Mouse (Mus musculus): ENCODE measurements around the gene 1700025G04Rik.
A peak's percentile ranks its signal among the peaks of the same experiment; 100 is the strongest.

The 1700025G04Rik gene

GRCm38 (mm10) chr1:152090018-152090553, at the start of gene 1700025G04Rik:
1700025G04Rik (minus strand) TSS chr1:152090125.
- DNase-seq (ENCODE audit: low read depth, low spot score): peak; percentile 80

GRCm38 (mm10) chr1:152139496-152139895, 49.6 kb upstream of the 1700025G04Rik start:
- DNase-seq (ENCODE audit: low read depth, low spot score): no peak

DNA sequence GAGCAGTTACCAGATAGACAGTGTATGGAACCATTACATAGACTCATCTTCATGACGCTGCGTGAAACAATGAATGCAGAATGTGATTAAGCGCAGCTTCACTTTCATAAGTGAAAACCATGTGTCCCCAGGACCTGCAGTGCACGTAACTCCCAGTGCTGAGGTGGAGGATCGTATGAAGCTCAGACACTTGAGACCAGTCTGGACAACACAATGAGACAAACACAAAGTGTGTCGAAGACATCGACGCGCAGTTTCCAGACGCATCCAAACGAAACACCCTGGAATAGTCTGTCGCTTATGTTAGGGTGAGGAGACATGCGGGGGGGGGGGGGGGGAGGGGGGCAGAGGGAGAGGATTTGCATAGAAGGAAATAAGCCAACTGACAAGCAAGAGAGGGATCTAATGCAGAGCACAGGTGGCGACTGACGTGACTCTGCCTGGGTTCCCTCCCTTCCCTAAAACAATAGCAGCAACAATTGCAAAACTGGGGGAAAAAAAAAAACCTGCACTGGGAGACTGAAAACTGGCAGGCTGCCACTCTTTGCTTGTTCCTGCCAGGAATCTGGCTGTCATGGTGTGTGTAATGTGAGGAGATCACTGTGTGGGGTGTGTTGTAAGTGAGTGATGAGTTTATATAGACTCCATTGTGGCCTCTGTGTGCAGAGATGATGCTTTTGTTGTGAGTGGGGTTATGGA, 40.3 kb upstream of the 1700025G04Rik start:
- DNase-seq (ENCODE audit: low read depth, low spot score): no peak

DNA sequence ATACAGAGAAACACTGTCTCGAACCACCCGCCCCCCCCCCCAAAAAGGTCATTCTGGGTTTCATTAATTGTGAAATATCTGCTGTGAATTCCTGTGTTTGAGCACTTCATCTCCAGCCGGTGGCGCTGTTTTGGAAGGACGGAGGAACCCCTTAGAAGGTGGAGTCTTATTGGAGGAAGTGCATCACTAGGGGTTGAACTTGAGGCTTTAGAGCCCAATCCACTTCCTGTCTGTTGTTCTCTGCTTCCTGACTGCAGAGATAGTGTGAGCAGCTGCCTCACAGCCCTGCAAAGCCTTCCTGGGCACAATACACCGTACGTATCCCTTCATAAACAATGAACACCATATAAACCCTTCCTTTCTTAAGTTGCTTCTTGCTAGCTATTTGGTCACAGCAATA, 35.5 kb upstream of the 1700025G04Rik start:
- no peak for DNase-seq (ENCODE audit: low read depth, low spot score)

DNA sequence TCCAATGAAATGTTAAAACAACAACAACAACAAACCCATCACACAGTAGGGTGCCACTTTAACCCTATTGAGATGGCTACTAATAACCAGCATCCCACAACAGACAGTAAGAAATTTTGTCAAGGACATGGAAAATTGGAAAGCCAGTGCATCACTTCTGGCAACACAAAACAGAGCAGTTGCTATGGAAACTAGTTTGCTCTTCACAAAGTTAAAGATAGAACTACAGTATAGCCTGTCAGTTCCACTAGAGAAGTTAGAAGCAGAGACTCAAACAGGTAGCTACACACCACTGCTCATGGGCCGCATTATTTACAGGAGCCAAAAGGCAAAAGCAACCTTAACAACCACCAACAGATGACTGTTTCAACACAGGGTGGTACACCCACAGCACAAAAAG, 20.2 kb upstream of the 1700025G04Rik start:
- DNase-seq (ENCODE audit: low read depth, low spot score): no peak

DNA sequence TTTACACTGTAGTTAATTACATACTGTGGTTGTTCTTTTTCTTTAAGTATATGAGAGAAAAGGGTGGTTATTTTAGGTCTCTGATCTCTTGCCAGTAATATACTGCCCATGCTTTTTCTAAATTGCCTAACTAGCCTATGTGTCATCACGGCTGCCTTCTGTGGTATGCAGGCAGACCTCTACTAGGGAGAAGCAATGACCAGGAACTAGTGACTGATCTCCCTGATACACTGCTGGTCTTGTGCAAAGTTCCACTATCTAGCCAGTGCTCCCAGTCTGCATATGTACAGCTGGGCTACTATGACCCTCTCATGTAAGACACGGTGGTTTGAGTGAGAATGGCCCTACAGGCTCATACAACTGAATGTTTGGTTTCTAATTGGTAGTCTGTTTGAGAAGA, 16.2 kb upstream of the 1700025G04Rik start:
- DNase-seq (ENCODE audit: low read depth, low spot score): no peak

GRCm38 (mm10) chr1:152105246-152105645, 15.3 kb upstream of the 1700025G04Rik start:
- no peak for DNase-seq (ENCODE audit: low read depth, low spot score)

GRCm38 (mm10) chr1:152101746-152102145, 11.8 kb upstream of the 1700025G04Rik start:
- no peak for DNase-seq (ENCODE audit: low read depth, low spot score)

DNA sequence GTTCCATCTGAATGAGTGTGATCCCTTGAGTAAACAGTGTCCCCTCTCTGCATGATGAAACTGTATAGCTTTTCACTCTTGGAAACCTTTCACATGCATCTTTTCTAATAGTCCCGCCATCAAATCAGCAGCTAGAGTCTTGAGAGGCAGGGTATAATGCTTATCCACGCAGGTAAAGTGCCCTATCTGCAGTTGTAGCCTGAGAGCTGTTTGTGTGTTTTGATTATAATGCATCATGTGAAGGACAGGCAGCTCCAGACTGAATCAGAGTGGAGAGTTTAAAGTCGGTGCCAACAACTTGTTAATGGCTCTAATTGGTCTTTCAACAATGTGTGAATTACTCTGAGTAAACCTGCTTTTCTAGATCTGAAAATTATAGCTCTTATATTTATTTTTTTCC, 6.1 kb upstream of the 1700025G04Rik start:
- no peak for DNase-seq (ENCODE audit: low read depth, low spot score)

DNA sequence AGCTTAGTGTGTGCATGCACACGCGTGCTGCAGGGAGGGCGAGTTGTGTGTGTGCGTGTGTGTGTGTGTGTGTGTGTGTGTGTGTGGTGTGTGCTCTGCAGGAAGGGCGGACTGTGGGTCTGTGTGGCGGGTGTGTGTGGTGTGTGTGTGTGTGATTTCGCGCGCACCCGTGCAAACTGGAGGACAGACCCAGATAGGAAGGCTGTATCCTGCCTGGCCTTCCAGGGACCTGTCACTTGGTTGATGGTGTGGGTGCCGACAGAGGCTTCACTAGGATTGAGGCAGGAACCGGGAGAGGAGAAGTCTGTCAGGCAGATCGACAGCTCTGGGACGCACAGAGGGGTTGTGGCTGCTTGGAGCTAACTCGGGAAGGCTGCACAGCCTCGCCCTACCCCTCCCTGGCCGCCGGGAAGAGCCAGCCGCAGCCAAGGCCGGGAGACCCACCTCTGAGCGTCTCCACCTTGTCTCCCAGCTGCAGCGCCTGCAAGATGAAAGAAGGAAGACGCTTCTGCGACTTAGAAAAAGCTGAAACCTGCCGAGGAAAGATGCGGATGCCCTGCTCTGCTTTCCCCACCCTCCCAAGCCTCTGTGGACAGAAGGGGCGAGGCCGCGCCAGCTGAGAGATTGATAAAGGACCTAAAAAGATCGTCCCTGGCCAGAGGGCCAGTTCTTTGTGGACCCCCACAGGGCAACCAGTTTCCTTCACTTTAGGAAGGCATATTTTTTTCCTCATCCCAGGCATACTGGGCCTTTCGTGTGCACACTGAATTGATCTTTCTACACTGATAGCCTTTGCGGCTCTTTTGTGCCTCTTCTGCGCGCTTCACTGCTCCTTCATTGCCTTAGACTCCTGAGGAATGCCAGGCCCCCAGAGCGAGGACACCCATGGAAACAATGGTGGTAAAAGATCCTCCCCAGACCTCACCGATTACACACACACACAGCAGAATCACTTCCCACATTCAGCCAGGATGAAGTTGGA, 930 bp upstream of the 1700025G04Rik start:
- DNase-seq (ENCODE audit: low read depth, low spot score): no peak

GRCm38 (mm10) chr1:152089526-152089925, 399 bp downstream of the 1700025G04Rik start:
- no peak for DNase-seq (ENCODE audit: low read depth, low spot score)

DNA sequence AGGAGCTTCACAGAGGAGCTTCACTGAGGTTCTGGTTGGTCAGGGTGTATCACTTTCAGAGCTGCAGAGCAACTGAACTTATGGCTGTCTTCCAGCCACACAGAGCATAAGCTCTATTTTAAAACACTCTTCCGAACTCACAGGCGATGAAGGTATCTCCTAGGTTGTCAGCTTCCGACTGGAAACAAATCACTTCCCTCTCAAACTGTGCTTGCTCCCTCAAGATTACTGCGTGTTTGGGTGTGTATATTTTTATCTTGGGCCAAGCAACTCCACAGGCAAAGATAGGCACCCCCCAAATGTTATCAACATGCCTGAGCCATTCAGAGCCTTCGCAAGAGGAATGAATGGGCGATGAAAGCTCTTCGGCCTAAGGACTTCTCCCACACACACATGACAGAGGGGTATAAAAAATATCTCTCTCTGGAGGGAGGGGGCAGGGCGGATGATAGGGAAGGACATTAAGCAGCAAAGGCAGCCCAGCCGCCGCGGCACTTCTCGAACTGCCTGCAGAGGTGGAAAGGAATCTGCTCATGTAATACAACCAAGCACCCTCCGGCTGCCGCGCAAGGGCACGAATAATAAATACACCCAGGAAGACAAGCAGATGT, 1.0 kb downstream of the 1700025G04Rik start:
- DNase-seq (ENCODE audit: low read depth, low spot score): no peak

GRCm38 (mm10) chr1:152088030-152088429, 1.9 kb downstream of the 1700025G04Rik start:
- no peak for DNase-seq (ENCODE audit: low read depth, low spot score)

- DNase-seq (ENCODE audit: low read depth, low spot score): no peak
Measured at GRCm38 (mm10) chr1:152086951-152087350, 3.0 kb downstream of the 1700025G04Rik start.

DNA sequence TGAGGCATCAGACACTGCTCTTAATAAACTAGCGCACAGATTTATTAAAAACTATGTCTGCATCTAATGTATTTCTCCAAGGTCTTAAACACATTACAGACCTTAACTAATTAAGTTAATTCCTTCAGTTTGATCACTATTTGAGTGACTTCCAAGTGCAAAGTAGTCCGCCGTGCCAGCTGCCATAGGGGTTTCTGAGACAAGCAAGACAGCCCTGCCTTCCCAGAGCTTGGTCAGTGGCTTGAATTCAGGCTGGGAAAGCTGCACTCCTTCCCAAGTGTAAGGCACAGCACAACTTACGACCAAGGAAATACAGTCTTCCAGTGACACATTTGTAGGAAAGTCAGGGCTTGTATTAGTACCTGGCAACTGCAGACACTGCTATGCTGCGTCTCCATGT, 4.4 kb downstream of the 1700025G04Rik start:
- no peak for DNase-seq (ENCODE audit: low read depth, low spot score)

GRCm38 (mm10) chr1:152084638-152085345, 5.1 kb downstream of the 1700025G04Rik start:
- no peak for DNase-seq (ENCODE audit: low read depth, low spot score)

GRCm38 (mm10) chr1:152081954-152082711, 7.8 kb downstream of the 1700025G04Rik start:
- DNase-seq (ENCODE audit: low read depth, low spot score): no peak

GRCm38 (mm10) chr1:152081121-152081520, 8.8 kb downstream of the 1700025G04Rik start:
- no peak for DNase-seq (ENCODE audit: low read depth, low spot score)

DNA sequence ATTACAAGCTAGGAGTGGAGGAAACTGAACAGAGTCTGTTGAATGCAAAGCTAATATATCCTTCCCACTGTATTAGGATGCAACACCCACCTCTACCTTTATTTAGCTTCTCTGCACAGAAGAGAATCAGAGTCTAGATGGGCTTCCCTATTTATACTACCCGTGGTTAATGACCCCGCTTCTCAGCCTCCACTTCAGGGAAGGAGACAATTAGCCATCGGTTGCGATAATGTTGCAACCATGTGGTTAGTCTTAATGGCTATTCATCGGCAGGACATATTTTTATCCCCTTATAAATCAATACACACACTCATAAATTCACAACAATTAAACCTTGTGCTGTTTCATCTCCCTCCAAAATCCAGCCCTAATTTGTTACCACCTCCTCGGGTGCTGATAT, 9.7 kb downstream of the 1700025G04Rik start:
- no peak for DNase-seq (ENCODE audit: low read depth, low spot score)

DNA sequence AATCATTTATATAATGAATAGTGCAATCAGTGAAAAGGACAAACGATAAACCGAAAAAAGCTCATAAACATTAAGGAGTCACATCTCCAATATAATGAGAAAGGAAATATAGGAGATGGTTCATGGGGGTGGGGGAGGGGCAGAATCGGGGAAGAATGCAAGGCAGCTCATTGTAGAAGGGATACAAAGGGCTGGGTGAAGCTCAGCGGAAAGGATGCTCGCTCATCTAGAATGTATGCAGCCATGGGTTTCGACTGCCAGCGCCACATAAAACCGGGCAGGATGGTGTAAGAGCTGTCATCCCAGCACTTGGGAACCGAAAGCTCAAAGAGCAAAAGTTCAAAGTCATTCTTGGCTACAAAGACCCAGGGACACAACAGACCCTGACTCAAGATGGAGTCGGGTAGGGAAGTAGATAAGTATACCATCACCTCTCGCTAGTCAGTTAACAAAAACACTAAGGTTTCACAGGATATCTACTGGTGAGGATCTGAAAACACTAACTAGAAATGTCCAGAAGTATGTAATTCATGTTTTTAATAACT, 12.7 kb downstream of the 1700025G04Rik start:
- no peak for DNase-seq (ENCODE audit: low read depth, low spot score)
